Mouse (Mus musculus): ENCODE data around the gene Ap1g1.
A peak's percentile ranks its signal among the peaks of the same experiment; 100 is the strongest.

Gene Ap1g1

GRCm38 (mm10) chr8:109780548-109780947 lies 2.2 kb downstream of the Ap1g1 start:
- DNase-seq (ENCODE audit: low spot score in 2 of 2): no peak

GRCm38 (mm10) chr8:109790938-109791337 lies 12.6 kb downstream of the Ap1g1 start:
- peak in 1 of 2 experiments; percentile 8 for DNase-seq (ENCODE audit: low spot score in 2 of 2)

- DNase-seq (ENCODE audit: low spot score in 2 of 2): no peak
Measured at GRCm38 (mm10) chr8:109795166-109795565, 16.8 kb downstream of the Ap1g1 start.

- DNase-seq (ENCODE audit: low spot score in 2 of 2): no peak
Measured at GRCm38 (mm10) chr8:109798721-109799120, 20.4 kb downstream of the Ap1g1 start.

- DNase-seq (ENCODE audit: low spot score in 2 of 2): no peak
Measured at GRCm38 (mm10) chr8:109799245-109799644, 20.9 kb downstream of the Ap1g1 start.

- no peak for DNase-seq (ENCODE audit: low spot score in 2 of 2)
Measured at GRCm38 (mm10) chr8:109800325-109800724, 22.0 kb downstream of the Ap1g1 start.

- DNase-seq (ENCODE audit: low spot score in 2 of 2): no peak
Measured at GRCm38 (mm10) chr8:109803211-109803610, 24.9 kb downstream of the Ap1g1 start.

GRCm38 (mm10) chr8:109803801-109804200 lies 25.4 kb downstream of the Ap1g1 start:
- no peak for DNase-seq (ENCODE audit: low spot score in 2 of 2)

- no peak for DNase-seq (ENCODE audit: low spot score in 2 of 2)
Measured at GRCm38 (mm10) chr8:109806522-109806921, 28.2 kb downstream of the Ap1g1 start.

GRCm38 (mm10) chr8:109807401-109808119 lies 29.2 kb downstream of the Ap1g1 start:
- no peak for DNase-seq (ENCODE audit: low spot score in 2 of 2)

GRCm38 (mm10) chr8:109808120-109808447 lies 29.7 kb downstream of the Ap1g1 start:
- no peak for DNase-seq (ENCODE audit: low spot score in 2 of 2)

- DNase-seq (ENCODE audit: low spot score in 2 of 2): no peak
Measured at GRCm38 (mm10) chr8:109810434-109810833, 32.1 kb downstream of the Ap1g1 start.

- no peak for DNase-seq (ENCODE audit: low spot score in 2 of 2)
Measured at GRCm38 (mm10) chr8:109815268-109815667, 36.9 kb downstream of the Ap1g1 start.

GRCm38 (mm10) chr8:109817933-109818332 lies 39.6 kb downstream of the Ap1g1 start:
- DNase-seq (ENCODE audit: low spot score in 2 of 2): no peak

- DNase-seq (ENCODE audit: low spot score in 2 of 2): no peak
Measured at GRCm38 (mm10) chr8:109823561-109823960, 45.2 kb downstream of the Ap1g1 start.

GRCm38 (mm10) chr8:109839822-109840221 lies 61.5 kb downstream of the Ap1g1 start:
- no peak for DNase-seq (ENCODE audit: low spot score in 2 of 2)

- DNase-seq (ENCODE audit: low spot score in 2 of 2): no peak
Measured at GRCm38 (mm10) chr8:109842468-109842867, 64.1 kb downstream of the Ap1g1 start.

GRCm38 (mm10) chr8:109847866-109848265 lies 69.5 kb downstream of the Ap1g1 start:
- no peak for DNase-seq (ENCODE audit: low spot score in 2 of 2)

- DNase-seq (ENCODE audit: low spot score in 2 of 2): no peak
Measured at GRCm38 (mm10) chr8:109848981-109849380, 70.6 kb downstream of the Ap1g1 start.

GRCm38 (mm10) chr8:109853423-109853822 lies 75.1 kb downstream of the Ap1g1 start:
- DNase-seq (ENCODE audit: low spot score in 2 of 2): peak; percentile 59 to 67

GRCm38 (mm10) chr8:109854522-109854921 lies 76.2 kb downstream of the Ap1g1 start:
- no peak for DNase-seq (ENCODE audit: low spot score in 2 of 2)

GRCm38 (mm10) chr8:109855451-109855850 lies 77.1 kb downstream of the Ap1g1 start:
- no peak for DNase-seq (ENCODE audit: low spot score in 2 of 2)

- DNase-seq (ENCODE audit: low spot score in 2 of 2): peak; percentile 86 to 89
Measured at GRCm38 (mm10) chr8:109863398-109863797, 85.0 kb downstream of the Ap1g1 start.

- peak; percentile 19 to 68 for DNase-seq (ENCODE audit: low spot score in 2 of 2)
Measured at GRCm38 (mm10) chr8:109864798-109865197, 86.4 kb downstream of the Ap1g1 start.
